Mouse (Mus musculus): Measurements from ENCODE around the gene Arid3b. TPM values are rescaled to one million over a fixed set of nuclear protein-coding genes. Genes with fewer than 3 reads are reported as not detected.

Gene Arid3b
- total and polyA plus RNA-seq, 2 experiments from 2014 or later, result 4.6 to 5.3 TPM

DNA sequence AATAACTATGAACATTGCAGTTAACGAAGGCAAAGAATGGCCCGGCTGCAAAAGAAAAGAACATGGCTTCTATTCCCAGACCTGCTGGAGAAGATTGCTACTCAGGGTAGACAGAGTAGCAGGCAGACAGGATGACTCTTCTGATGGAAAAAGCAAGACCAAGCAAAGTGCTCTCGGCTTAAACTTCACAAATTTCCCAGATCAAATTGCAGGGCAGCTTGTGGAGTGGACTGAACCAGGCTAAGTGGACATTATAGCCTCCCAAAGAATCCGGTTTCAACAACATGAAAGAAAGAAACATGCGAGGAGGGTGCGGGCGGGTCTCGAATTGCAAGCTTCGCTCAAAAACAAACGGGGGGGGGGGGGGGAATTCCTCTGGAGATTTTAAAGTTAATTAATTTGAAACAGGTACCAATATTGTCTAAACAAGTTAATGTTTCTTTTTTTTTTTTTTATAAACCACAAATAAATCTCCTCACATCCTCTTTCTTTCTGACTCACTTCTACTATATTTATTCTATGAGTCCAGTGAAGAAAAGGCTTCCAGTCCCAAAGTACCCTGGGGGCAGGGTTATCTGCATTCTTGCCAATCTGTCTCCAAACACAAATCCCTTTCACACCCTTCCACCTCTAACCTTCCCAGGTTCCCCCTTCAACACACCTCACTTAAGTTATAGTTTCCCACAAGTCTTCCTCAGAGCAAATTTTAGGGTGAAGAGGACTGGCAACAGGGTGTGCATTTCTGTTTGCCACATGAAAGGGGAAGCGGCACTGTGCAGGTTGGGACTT, 1.8 kb downstream of the Arid3b start:
- 39% methylated on average over 11 of the region's 11 CpGs for WGBS

DNA sequence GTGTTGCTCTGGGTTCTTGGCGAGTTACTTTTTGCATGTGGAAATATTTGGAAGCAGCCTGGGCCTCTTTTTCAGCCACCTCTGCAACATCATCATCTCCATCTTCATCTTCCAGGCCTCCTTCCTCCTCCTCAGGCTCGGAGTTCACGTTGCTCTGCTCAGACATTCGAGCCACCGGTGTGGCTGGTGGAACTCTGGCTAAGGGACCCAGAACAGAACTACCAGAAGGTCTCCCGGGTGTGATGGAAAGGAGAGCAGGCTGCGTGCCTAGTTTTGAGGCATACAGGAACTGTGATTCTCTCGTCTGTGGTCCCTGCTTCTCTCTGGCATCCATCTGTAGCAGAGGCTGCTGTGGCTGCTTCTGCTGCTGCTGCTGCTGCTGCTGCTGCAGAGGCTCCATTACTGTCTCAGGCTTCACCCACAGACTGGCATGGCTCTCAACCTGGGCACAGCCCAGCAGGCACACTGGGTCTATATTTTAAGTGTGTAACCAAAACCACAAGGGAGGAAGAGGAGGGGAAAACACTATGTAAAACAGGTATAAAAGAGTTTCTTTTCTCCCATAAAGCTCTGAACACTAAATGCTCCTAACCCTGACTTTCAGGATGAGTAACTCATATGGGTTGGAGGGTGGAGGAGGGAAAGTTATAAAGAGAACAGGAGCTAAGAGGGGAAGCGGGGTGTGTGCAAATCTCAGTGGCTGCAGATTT, 2.7 kb downstream of the Arid3b start:
- WGBS, result 86% methylated on average over 9 of the region's 9 CpGs
- Histone ChIP-seq H3K27ac (ENCODE audit: low read depth, low read length) (no peak overlapping the region), H3K36me3 (ENCODE audit: insufficient read depth, low read length) (0 out of 2 replicates have a peak, but pooled peaks cover 4% of the 10 kb centered on the region), H3K4me2 (ENCODE audit: low read depth, low read length, poor library complexity, severe bottlenecking) (no peak overlapping the region), H3K4me3 (ENCODE audit: low read depth, low read length) (no peak overlapping the region), H3K27me3 (ENCODE audit: insufficient read depth, low read length) (no peaks in the 10 kb centered on the region), H3K9ac (replicated peaks; ENCODE audit: low read length, poor library complexity, severe bottlenecking) (no peak overlapping the region), H3K4me1 (ENCODE audit: insufficient read depth, low read length) (peaks cover 11% of the 10 kb centered on the region; the same call in 1 of the 2 replicates), H3K9me3 (ENCODE audit: low read length) (no peaks in the 10 kb centered on the region)
- ATAC-seq (ENCODE audit: low FRiP score) (no peak), DNase-seq (ENCODE audit: low spot score) (no peak)
- TF ChIP-seq CTCF (IDR thresholded peaks at IDR 0.05), result no peak

More for the DNA sequence above, 1.8 kb downstream of the Arid3b start:
- 0 out of 2 replicates have a peak, but pooled peaks cover 4% of the 10 kb centered on the region for H3K36me3 ChIP-seq (ENCODE audit: insufficient read depth, low read length)
- H3K4me3 ChIP-seq (ENCODE audit: low read depth, low read length), result no peak overlapping the region
- no peak overlapping the region for H3K9ac ChIP-seq (replicated peaks; ENCODE audit: low read length, poor library complexity, severe bottlenecking)
- no peak overlapping the region for H3K4me2 ChIP-seq (ENCODE audit: low read depth, low read length, poor library complexity, severe bottlenecking)
- H3K4me1 ChIP-seq (ENCODE audit: insufficient read depth, low read length), result peaks cover 11% of the 10 kb centered on the region; the same call in 1 of the 2 replicates
- ATAC-seq (ENCODE audit: low FRiP score), result no peak
- no peaks in the 10 kb centered on the region for H3K9me3 ChIP-seq (ENCODE audit: low read length)
- TF ChIP-seq CTCF (IDR thresholded peaks at IDR 0.05), result no peak
- no peak overlapping the region for H3K27ac ChIP-seq (ENCODE audit: low read depth, low read length)
- no peaks in the 10 kb centered on the region for H3K27me3 ChIP-seq (ENCODE audit: insufficient read depth, low read length)
- no peak for DNase-seq (ENCODE audit: low spot score)

DNA sequence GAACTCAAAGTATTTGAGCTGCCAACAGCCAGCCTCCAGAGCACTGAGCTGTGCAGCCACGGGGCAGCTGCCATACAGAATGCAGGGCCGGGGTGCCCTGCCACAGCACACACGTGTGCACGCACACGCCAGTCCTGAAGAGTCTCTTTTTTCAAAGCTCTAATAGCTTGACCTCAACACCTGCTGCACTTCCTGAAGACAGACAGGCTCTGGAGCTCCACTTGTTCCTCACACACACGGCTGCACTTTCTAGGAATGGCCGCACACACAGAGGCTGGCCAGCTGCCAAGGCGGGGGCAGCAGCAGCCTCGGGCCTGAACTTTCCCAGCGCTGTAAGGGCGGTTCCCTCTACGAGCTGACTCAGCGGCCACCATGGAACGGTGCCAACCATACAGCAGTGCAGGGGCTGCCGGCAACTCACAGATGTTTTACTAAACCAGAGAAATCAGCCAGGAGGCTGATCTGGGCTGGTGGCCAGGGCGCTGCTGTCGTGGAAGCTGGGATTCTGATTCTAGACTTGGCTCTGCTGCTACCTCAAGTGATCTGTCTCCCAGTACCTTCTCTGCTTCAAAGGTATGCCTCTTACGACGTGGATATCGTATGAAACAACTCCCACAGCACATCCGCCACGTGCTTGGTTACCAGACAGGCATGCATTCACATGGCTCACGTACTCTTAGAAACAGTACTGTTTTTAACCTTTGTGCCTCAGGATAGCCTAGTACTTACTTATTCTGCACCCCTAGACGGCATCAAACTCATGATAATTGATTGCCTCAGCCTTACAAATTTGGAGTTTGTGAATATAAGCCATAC, 5.1 kb downstream of the Arid3b start:
- Histone ChIP-seq H3K9ac (replicated peaks; ENCODE audit: low read length, poor library complexity, severe bottlenecking) (no peak overlapping the region), H3K4me1 (ENCODE audit: insufficient read depth, low read length) (peaks cover 8% of the 10 kb centered on the region; the same call in 1 of the 2 replicates), H3K9me3 (ENCODE audit: low read length) (no peaks in the 10 kb centered on the region), H3K27ac (ENCODE audit: low read depth, low read length) (no peak overlapping the region), H3K4me3 (ENCODE audit: low read depth, low read length) (no peak overlapping the region), H3K27me3 (ENCODE audit: insufficient read depth, low read length) (no peaks in the 10 kb centered on the region), H3K36me3 (ENCODE audit: insufficient read depth, low read length) (0 out of 2 replicates have a peak, but pooled peaks cover 4% of the 10 kb centered on the region), H3K4me2 (ENCODE audit: low read depth, low read length, poor library complexity, severe bottlenecking) (peak overlapping the region; percentile 38)
- ATAC-seq (ENCODE audit: low FRiP score) (peak; percentile 78), DNase-seq (ENCODE audit: low spot score) (peak; percentile 95)
- WGBS, result 18% methylated on average over 24 of the region's 24 CpGs
- no peak for TF ChIP-seq CTCF (IDR thresholded peaks at IDR 0.05)

DNA sequence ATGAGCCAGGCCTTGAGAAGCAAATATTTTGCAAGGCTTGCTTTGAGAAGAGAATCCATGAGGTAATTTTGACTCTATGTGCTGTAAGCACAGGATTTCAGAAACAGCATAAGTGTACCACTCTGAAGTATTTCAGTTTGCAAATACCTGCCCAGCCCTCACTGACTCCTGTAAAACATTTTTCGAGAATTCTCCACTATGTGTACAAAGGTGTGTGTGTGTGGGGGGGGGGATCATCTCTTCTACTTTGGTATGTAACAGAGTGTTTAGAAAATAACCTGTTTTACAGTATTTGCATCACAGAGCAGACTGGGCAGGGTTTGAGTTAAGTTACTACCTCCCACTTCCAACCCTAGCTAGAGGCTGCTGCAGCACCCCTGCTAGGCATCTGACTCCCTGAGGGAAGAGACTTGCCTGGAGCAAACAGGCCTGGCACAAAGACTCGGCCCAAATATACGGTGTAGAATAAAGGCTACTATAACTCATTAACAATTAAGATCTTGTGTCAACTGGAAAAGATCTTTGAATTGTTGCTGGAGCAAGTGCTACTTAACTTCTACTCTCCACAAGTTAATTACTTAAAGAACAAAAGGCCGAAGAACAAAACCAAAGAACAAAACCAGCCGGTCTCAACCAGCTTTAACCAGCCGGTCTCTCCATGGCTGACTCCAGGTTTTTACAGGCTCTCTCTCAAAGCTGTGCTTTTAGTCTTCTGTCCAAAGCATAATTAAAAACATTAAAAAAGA, 6.6 kb downstream of the Arid3b start:
- TF ChIP-seq CTCF (IDR thresholded peaks at IDR 0.05), result no peak
- Histone ChIP-seq H3K36me3 (ENCODE audit: insufficient read depth, low read length) (0 out of 2 replicates have a peak, but pooled peaks cover 4% of the 10 kb centered on the region), H3K27me3 (ENCODE audit: insufficient read depth, low read length) (no peaks in the 10 kb centered on the region), H3K4me2 (ENCODE audit: low read depth, low read length, poor library complexity, severe bottlenecking) (no peak overlapping the region), H3K9ac (replicated peaks; ENCODE audit: low read length, poor library complexity, severe bottlenecking) (no peak overlapping the region), H3K4me1 (ENCODE audit: insufficient read depth, low read length) (peaks cover 8% of the 10 kb centered on the region; the same call in 1 of the 2 replicates), H3K9me3 (ENCODE audit: low read length) (no peaks in the 10 kb centered on the region), H3K4me3 (ENCODE audit: low read depth, low read length) (no peak overlapping the region), H3K27ac (ENCODE audit: low read depth, low read length) (no peak overlapping the region)
- DNase-seq (ENCODE audit: low spot score) (no peak), ATAC-seq (ENCODE audit: low FRiP score) (no peak)
- WGBS, result 35% methylated on average over 6 of the region's 6 CpGs

DNA sequence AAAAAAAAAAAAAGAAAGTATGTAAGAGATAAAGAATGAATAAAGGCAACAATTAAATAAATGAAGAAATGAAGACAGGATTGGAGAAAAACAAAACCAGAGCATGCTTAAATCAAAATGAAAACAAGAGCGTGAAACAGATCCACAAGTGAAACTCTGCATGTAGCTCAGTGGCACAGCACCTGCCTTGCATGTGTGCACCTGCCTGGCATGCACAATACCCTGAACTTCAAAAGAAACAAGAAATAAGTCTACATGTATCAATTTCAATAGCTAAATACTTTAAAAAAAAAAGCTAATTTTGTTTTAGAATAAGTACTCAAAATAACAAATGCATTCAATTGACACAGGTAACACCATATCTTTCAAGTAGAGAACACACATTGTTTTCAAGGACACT, 13.2 kb downstream of the Arid3b start:
- Histone ChIP-seq H3K9me3 (ENCODE audit: low read length) (no peaks in the 10 kb centered on the region), H3K4me1 (ENCODE audit: insufficient read depth, low read length) (no peaks in the 10 kb centered on the region), H3K36me3 (ENCODE audit: insufficient read depth, low read length) (no peaks in the 10 kb centered on the region), H3K27me3 (ENCODE audit: insufficient read depth, low read length) (no peaks in the 10 kb centered on the region), H3K9ac (replicated peaks; ENCODE audit: low read length, poor library complexity, severe bottlenecking) (no peak overlapping the region), H3K27ac (ENCODE audit: low read depth, low read length) (no peak overlapping the region), H3K4me3 (ENCODE audit: low read depth, low read length) (no peak overlapping the region), H3K4me2 (ENCODE audit: low read depth, low read length, poor library complexity, severe bottlenecking) (no peak overlapping the region)
- no peak for ATAC-seq (ENCODE audit: low FRiP score)
- no peak for DNase-seq (ENCODE audit: low spot score)
- TF ChIP-seq CTCF (IDR thresholded peaks at IDR 0.05), result no peak
- WGBS, result 90% methylated on average over 1 of the region's 1 CpGs
